Mouse (Mus musculus): ENCODE measurements at regions not wholly inside any gene's neighbourhood (a gene's known extent, or its start where the extent isn't known, plus 50 kb on each side); places are given as distances from the start of the nearest gene placed in this dataset.

GRCm38 (mm10) chr13:32541611-32542010 lies 203.1 kb upstream of the Gmds start:
- Histone ChIP-seq H3K9ac (no peak overlapping the region), H3K4me2 (no peak overlapping the region), H3K9me3 (ENCODE audit: low read depth, low read length) (no peaks in the 10 kb centered on the region), H3K4me1 (ENCODE audit: insufficient read depth) (no peaks in the 10 kb centered on the region), H3K4me3 (ENCODE audit: low read depth, low read length) (no peak overlapping the region), H3K36me3 (ENCODE audit: insufficient read depth) (no peaks in the 10 kb centered on the region), H3K27me3 (ENCODE audit: insufficient read depth, low read length) (no peaks in the 10 kb centered on the region), H3K27ac (ENCODE audit: low read depth) (no peak overlapping the region)
- peak; percentile 13 for DNase-seq
- TF ChIP-seq CTCF (IDR thresholded peaks at IDR 0.05; ENCODE audit: low read depth): no peak
- WGBS: 95% methylated on average over 1 of the region's 1 CpGs
- ATAC-seq (ENCODE audit: insufficient read depth): no peak

- Histone ChIP-seq H3K4me1 (ENCODE audit: insufficient read depth) (no peaks in the 10 kb centered on the region), H3K4me3 (ENCODE audit: low read depth, low read length) (no peak overlapping the region), H3K36me3 (ENCODE audit: insufficient read depth) (no peaks in the 10 kb centered on the region), H3K9me3 (ENCODE audit: low read depth, low read length) (no peaks in the 10 kb centered on the region), H3K27me3 (ENCODE audit: insufficient read depth, low read length) (no peaks in the 10 kb centered on the region), H3K4me2 (no peak overlapping the region), H3K27ac (ENCODE audit: low read depth) (no peak overlapping the region), H3K9ac (no peak overlapping the region)
- ATAC-seq (ENCODE audit: insufficient read depth) (no peak), DNase-seq (no peak)
- WGBS: 73% methylated on average over 4 of the region's 4 CpGs
- TF ChIP-seq CTCF (IDR thresholded peaks at IDR 0.05; ENCODE audit: low read depth): no peak
Observed at GRCm38 (mm10) chr13:32536241-32536640, 197.7 kb upstream of the Gmds start.

DNA sequence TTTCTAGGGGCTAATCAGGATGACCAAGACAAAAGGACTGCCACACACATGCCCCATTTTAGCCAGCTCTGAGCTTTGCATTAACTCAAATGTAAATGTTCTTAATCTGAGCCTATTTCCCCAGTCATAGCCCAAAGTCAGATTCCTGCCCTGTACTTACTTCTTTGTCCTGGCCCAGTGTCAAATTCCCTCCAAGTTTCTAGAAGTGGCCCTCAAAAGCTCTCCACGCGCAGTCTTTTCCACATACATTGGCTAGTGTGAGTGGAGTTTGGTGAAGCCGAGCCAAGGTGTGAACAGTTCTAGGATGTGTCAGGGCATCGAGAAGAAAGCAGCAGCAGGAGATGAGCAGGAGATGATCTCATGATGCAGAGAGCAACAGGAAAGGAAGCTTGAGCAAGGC lies 197.1 kb upstream of the Gmds start:
- Histone ChIP-seq H3K27ac (ENCODE audit: low read depth) (no peak overlapping the region), H3K36me3 (ENCODE audit: insufficient read depth) (no peaks in the 10 kb centered on the region), H3K4me1 (ENCODE audit: insufficient read depth) (no peaks in the 10 kb centered on the region), H3K27me3 (ENCODE audit: insufficient read depth, low read length) (no peaks in the 10 kb centered on the region), H3K4me3 (ENCODE audit: low read depth, low read length) (no peak overlapping the region), H3K9me3 (ENCODE audit: low read depth, low read length) (no peaks in the 10 kb centered on the region), H3K9ac (no peak overlapping the region), H3K4me2 (no peak overlapping the region)
- DNase-seq: no peak
- 76% methylated on average over 4 of the region's 4 CpGs for WGBS
- ATAC-seq (ENCODE audit: insufficient read depth): no peak
- TF ChIP-seq CTCF (IDR thresholded peaks at IDR 0.05; ENCODE audit: low read depth): no peak

- Histone ChIP-seq H3K27ac (ENCODE audit: low read depth) (no peak overlapping the region), H3K27me3 (ENCODE audit: insufficient read depth, low read length) (no peaks in the 10 kb centered on the region), H3K4me3 (ENCODE audit: low read depth, low read length) (no peak overlapping the region), H3K9me3 (ENCODE audit: low read depth, low read length) (no peaks in the 10 kb centered on the region), H3K36me3 (ENCODE audit: insufficient read depth) (no peaks in the 10 kb centered on the region), H3K4me1 (ENCODE audit: insufficient read depth) (no peaks in the 10 kb centered on the region), H3K4me2 (no peak overlapping the region), H3K9ac (no peak overlapping the region)
- no peak for TF ChIP-seq CTCF (IDR thresholded peaks at IDR 0.05; ENCODE audit: low read depth)
- DNase-seq (no peak), ATAC-seq (ENCODE audit: insufficient read depth) (no peak)
- 73% methylated on average over 3 of the region's 3 CpGs for WGBS
Observed at GRCm38 (mm10) chr13:32530926-32531512, 192.5 kb upstream of the Gmds start.

- DNase-seq: peak; percentile 19
- ATAC-seq (ENCODE audit: insufficient read depth): no peak
Observed at GRCm38 (mm10) chr13:32518611-32519344, 180.2 kb upstream of the Gmds start.

GRCm38 (mm10) chr13:32517514-32517913 lies 179.0 kb upstream of the Gmds start:
- Histone ChIP-seq H3K36me3 (ENCODE audit: insufficient read depth) (no peaks in the 10 kb centered on the region), H3K9me3 (ENCODE audit: low read depth, low read length) (no peaks in the 10 kb centered on the region), H3K4me3 (ENCODE audit: low read depth, low read length) (no peak overlapping the region), H3K27me3 (ENCODE audit: insufficient read depth, low read length) (no peaks in the 10 kb centered on the region), H3K9ac (no peak overlapping the region), H3K4me2 (no peak overlapping the region), H3K4me1 (ENCODE audit: insufficient read depth) (no peaks in the 10 kb centered on the region), H3K27ac (ENCODE audit: low read depth) (no peak overlapping the region)
- ATAC-seq (ENCODE audit: insufficient read depth) (no peak), DNase-seq (no peak)
- 63% methylated on average over 8 of the region's 8 CpGs for WGBS
- no peak for TF ChIP-seq CTCF (IDR thresholded peaks at IDR 0.05; ENCODE audit: low read depth)

More at GRCm38 (mm10) chr13:32518611-32519344, 180.2 kb upstream of the Gmds start:
- Histone ChIP-seq H3K36me3 (ENCODE audit: insufficient read depth) (no peaks in the 10 kb centered on the region), H3K4me2 (no peak overlapping the region), H3K4me3 (ENCODE audit: low read depth, low read length) (no peak overlapping the region), H3K9ac (no peak overlapping the region), H3K4me1 (ENCODE audit: insufficient read depth) (no peaks in the 10 kb centered on the region), H3K27me3 (ENCODE audit: insufficient read depth, low read length) (no peaks in the 10 kb centered on the region), H3K27ac (ENCODE audit: low read depth) (no peak overlapping the region), H3K9me3 (ENCODE audit: low read depth, low read length) (no peaks in the 10 kb centered on the region)
- TF ChIP-seq CTCF (IDR thresholded peaks at IDR 0.05; ENCODE audit: low read depth): no peak
- 29% methylated on average over 16 of the region's 16 CpGs for WGBS

- H3K9me3 ChIP-seq (ENCODE audit: low read depth, low read length): no peaks in the 10 kb centered on the region
- ATAC-seq (ENCODE audit: insufficient read depth) (no peak), DNase-seq (no peak)
- H3K4me3 ChIP-seq (ENCODE audit: low read depth, low read length): no peak overlapping the region
- H3K4me1 ChIP-seq (ENCODE audit: insufficient read depth): no peaks in the 10 kb centered on the region
- H3K27me3 ChIP-seq (ENCODE audit: insufficient read depth, low read length): no peaks in the 10 kb centered on the region
- H3K4me2 ChIP-seq: no peak overlapping the region
- WGBS: 52% methylated on average over 5 of the region's 5 CpGs
- TF ChIP-seq CTCF (IDR thresholded peaks at IDR 0.05; ENCODE audit: low read depth): no peak
- no peak overlapping the region for H3K27ac ChIP-seq (ENCODE audit: low read depth)
- H3K36me3 ChIP-seq (ENCODE audit: insufficient read depth): no peaks in the 10 kb centered on the region
- no peak overlapping the region for H3K9ac ChIP-seq
Observed at GRCm38 (mm10) chr13:32509231-32510023, 170.9 kb upstream of the Gmds start.

Data from lung, embryonic 14.5 days (tissue).